Mouse (Mus musculus) C2C12 (cell line): ENCODE measurements around the gene Scamp4. TPM values are rescaled to one million over a fixed set of nuclear protein-coding genes. Genes with fewer than 3 reads are reported as not detected.
"Not testable (repeated sequence)": the region's sequence is repeated elsewhere in the genome, so short reads cannot be mapped to it uniquely, and the experiment has no call there.

Experiments used
- H3K27me3 ChIP-seq: one replicate; pipeline ENCODE4 v1.6.1; 2011; ENCODE audit not compliant: control insufficient read depth, insufficient read depth, insufficient read length
- H3K36me3 ChIP-seq: one replicate; pipeline ENCODE4 v1.6.1; 2011; ENCODE audit not compliant: control insufficient read depth, insufficient read depth
- H3K4me3 ChIP-seq: one replicate; pipeline ENCODE4 v1.5.1; 2011; ENCODE audit warnings: mild to moderate bottlenecking, control low read depth; ENCODE audit not compliant: poor library complexity, insufficient read depth, severe bottlenecking
- H3K79me2 ChIP-seq: one replicate; pipeline ENCODE4 v1.6.1; 2011; ENCODE audit not compliant: control insufficient read depth, insufficient read depth
- H3K79me3 ChIP-seq: one replicate; pipeline ENCODE4 v1.6.1; 2011; ENCODE audit warnings: low read depth, control low read depth
- H3ac ChIP-seq: one replicate; pipeline ENCODE3; 2011; ENCODE audit warnings: low read depth; ENCODE audit not compliant: control insufficient read depth, insufficient read length
- CEBPB ChIP-seq: IDR thresholded peaks from one replicate; pipeline ENCODE4 v1.6.1; 2011; ENCODE audit warnings: low read depth, mild to moderate bottlenecking, control low read depth, moderate library complexity
- CTCF ChIP-seq: IDR thresholded peaks from one replicate; pipeline ENCODE4 v1.5.1; 2011; ENCODE audit not compliant: control insufficient read depth, insufficient read depth, insufficient read length
- FOSL1 ChIP-seq: IDR thresholded peaks from one replicate; pipeline ENCODE4 v1.8.0; 2011; ENCODE audit warnings: mild to moderate bottlenecking, low read length; ENCODE audit not compliant: poor library complexity, insufficient read depth, severe bottlenecking
- MAX ChIP-seq: IDR thresholded peaks from one replicate; pipeline ENCODE4 v1.6.1; 2011; ENCODE audit warnings: mild to moderate bottlenecking, control low read depth
- MYOD1 ChIP-seq: IDR thresholded peaks from one replicate; pipeline ENCODE4 v1.6.1; 2011; ENCODE audit warnings: low read depth; ENCODE audit not compliant: control insufficient read depth, insufficient read length
- MYOG ChIP-seq: IDR thresholded peaks from one replicate; pipeline ENCODE4 v1.6.1; 2011; ENCODE audit not compliant: control insufficient read depth, insufficient read length; ENCODE audit errors: extremely low read depth
- USF1 ChIP-seq: IDR thresholded peaks from one replicate; pipeline ENCODE4 v1.6.1; 2011; ENCODE audit warnings: low read depth, mild to moderate bottlenecking, control low read depth, moderate library complexity
- polyA plus RNA-seq: library from polyadenylated mRNA; unstranded; fragments of >200 nt; fragmentation: generic; extraction: Trizol; gene quantifications from one replicate; pipeline ENCODE4 v1.2.1, GENCODE M21; 2012; ENCODE audit warnings: missing spikeins

Gene Scamp4
- polyA plus RNA-seq, 1 experiment, result 119 TPM

GRCm38 (mm10) chr10:80635345-80635744, 32.7 kb downstream of the Scamp4 start:
- Histone ChIP-seq H3K79me3 (peaks cover 25% of the 10 kb centered on the region), H3K36me3 (peaks cover 57% of the 10 kb centered on the region), H3K4me3 (no peak overlapping the region), H3ac (no peak overlapping the region), H3K27me3 (no peaks in the 10 kb centered on the region), H3K79me2 (peaks cover 42% of the 10 kb centered on the region)
- TF ChIP-seq USF1 (no peak), MYOG (no peak), FOSL1 (no peak), CTCF (no peak), MAX (no peak), MYOD1 (no peak), CEBPB (no peak)

- H3K36me3 ChIP-seq, result peaks cover 10% of the 10 kb centered on the region
- no peak overlapping the region for H3ac ChIP-seq
- no peaks in the 10 kb centered on the region for H3K27me3 ChIP-seq
- peaks cover under 1% of the 10 kb centered on the region for H3K79me2 ChIP-seq
- no peak for TF ChIP-seq MYOD1
- no peak for TF ChIP-seq MAX
- TF ChIP-seq FOSL1, result no peak
- no peak for TF ChIP-seq MYOG
- TF ChIP-seq CTCF, result no peak
- TF ChIP-seq USF1, result no peak
- no peak for TF ChIP-seq CEBPB
- H3K79me3 ChIP-seq, result no peaks in the 10 kb centered on the region
- H3K4me3 ChIP-seq, result no peak overlapping the region
Measured at GRCm38 (mm10) chr10:80646936-80647335, 44.3 kb downstream of the Scamp4 start.

DNA sequence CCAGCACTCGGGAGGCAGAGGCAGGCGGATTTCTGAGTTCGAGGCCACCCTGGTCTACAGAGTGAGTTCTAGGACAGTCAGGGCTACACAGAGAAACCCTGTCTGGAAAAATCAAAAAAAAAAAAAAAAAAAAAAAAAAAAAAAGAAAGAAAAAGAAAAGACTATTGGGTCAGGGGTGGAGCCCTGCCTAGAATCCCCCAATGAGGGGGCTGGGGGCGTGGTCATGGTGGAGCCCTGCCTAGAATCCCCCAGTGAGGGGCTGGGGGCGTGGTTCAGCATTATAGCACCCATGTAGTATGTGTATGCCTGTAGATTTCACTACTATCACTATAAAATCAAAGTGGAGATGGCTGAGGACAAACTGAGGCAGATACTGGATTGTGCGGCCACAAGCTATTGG, 47.2 kb downstream of the Scamp4 start:
- H3K79me3 ChIP-seq, H3K4me3 ChIP-seq, H3K27me3 ChIP-seq, H3ac ChIP-seq, H3K36me3 ChIP-seq: not testable (repeated sequence)
- H3K79me2 ChIP-seq, result peaks cover 29% of the 10 kb centered on the region

DNA sequence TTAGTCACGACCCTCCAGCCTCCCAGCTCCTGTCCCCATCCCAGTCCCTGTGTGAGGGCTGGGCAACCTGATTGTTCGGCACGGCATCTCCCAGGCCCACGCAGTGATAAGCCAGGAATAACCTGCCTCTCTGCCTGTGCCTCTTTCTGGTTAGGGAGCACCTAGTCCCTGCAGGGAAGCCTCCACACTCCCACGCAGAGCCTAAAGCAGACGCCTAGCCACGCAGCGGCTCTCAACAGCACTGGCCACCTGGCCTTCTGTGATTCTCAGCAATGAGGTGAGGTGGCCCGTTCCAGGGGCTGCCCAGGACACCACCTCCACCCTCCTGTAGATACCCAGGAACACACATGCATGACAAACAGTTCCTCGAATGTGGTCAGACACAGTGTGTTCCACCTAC, 47.7 kb downstream of the Scamp4 start:
- H3K4me3 ChIP-seq, result no peak overlapping the region
- peaks cover 6% of the 10 kb centered on the region for H3K36me3 ChIP-seq
- H3K79me2 ChIP-seq, result peaks cover 33% of the 10 kb centered on the region
- H3K79me3 ChIP-seq, result peaks cover 3% of the 10 kb centered on the region
- no peak overlapping the region for H3ac ChIP-seq
- TF ChIP-seq USF1 (no peak), MYOG (no peak), FOSL1 (no peak), CTCF (no peak), MAX (no peak), MYOD1 (no peak), CEBPB (no peak)
- H3K27me3 ChIP-seq, result no peaks in the 10 kb centered on the region

GRCm38 (mm10) chr10:80653156-80653720, 50.6 kb downstream of the Scamp4 start:
- no peak for TF ChIP-seq MYOG
- TF ChIP-seq MAX, result peak; percentile 33
- H3K79me2 ChIP-seq, result peaks cover 40% of the 10 kb centered on the region
- no peak overlapping the region for H3K4me3 ChIP-seq
- peaks cover 7% of the 10 kb centered on the region for H3K79me3 ChIP-seq
- no peaks in the 10 kb centered on the region for H3K27me3 ChIP-seq
- no peak overlapping the region for H3ac ChIP-seq
- H3K36me3 ChIP-seq, result no peaks in the 10 kb centered on the region

GRCm38 (mm10) chr10:80654866-80655265, 52.2 kb downstream of the Scamp4 start:
- H3K79me2 ChIP-seq, result peaks cover 40% of the 10 kb centered on the region
- no peaks in the 10 kb centered on the region for H3K27me3 ChIP-seq
- no peak for TF ChIP-seq MYOG
- no peak for TF ChIP-seq FOSL1
- TF ChIP-seq CEBPB, result no peak
- TF ChIP-seq MYOD1, result no peak
- no peak for TF ChIP-seq CTCF
- TF ChIP-seq MAX, result no peak
- TF ChIP-seq USF1, result no peak
- no peak overlapping the region for H3K4me3 ChIP-seq
- H3K36me3 ChIP-seq, result no peaks in the 10 kb centered on the region
- H3ac ChIP-seq, result no peak overlapping the region
- H3K79me3 ChIP-seq, result peaks cover 7% of the 10 kb centered on the region
